Mouse (Mus musculus) heart, postnatal 0 days (tissue): ENCODE measurements at regions not wholly inside any gene's neighbourhood (a gene's known extent, or its start where the extent isn't known, plus 50 kb on each side); places are given as distances from the start of the nearest gene placed in this dataset.

Experiments
- ATAC-seq: fragments of 200-750 bp; cut with Nextera tagmentation; 2 replicates; pipeline ENCODE4 v1.8.0; 2017; ENCODE audit warnings: low read depth, moderate number of reproducible peaks, moderate library complexity; ENCODE audit not compliant: insufficient read depth
- DNase-seq: peaks from one replicate; pipeline ENCODE4 v3.0.0-alpha.2; 2016; ENCODE audit warnings: low spot score
- H3K27ac ChIP-seq: fragments of 300-500 bp; sonication (generic); 2 replicates; pipeline ENCODE4 v1.5.1; 2014; ENCODE audit warnings: low read depth, mild to moderate bottlenecking
- H3K27me3 ChIP-seq: fragments of 300-500 bp; sonication (generic); 2 replicates; pipeline ENCODE4 v1.6.1; 2014; ENCODE audit warnings: low read length, mixed read lengths; ENCODE audit not compliant: control insufficient read depth, insufficient read depth
- H3K36me3 ChIP-seq: fragments of 300-500 bp; sonication (generic); replicated peaks from 2 replicates; pipeline ENCODE4 v1.6.1; 2014; ENCODE audit warnings: low read length, mixed read lengths; ENCODE audit not compliant: control insufficient read depth, insufficient read depth
- H3K4me1 ChIP-seq: fragments of 300-500 bp; sonication (generic); 2 replicates; pipeline ENCODE4 v1.6.1; 2014; ENCODE audit warnings: antibody characterized with exemption; ENCODE audit not compliant: control insufficient read depth, insufficient read depth
- H3K4me2 ChIP-seq: fragments of 300-500 bp; sonication (generic); 2 replicates; pipeline ENCODE4 v1.6.1; 2014; ENCODE audit warnings: low read depth, mild to moderate bottlenecking, low read length, moderate library complexity
- H3K4me3 ChIP-seq: fragments of 300-500 bp; sonication (generic); 2 replicates; pipeline ENCODE4 v1.5.1; 2014; ENCODE audit warnings: low read depth, low read length
- H3K9ac ChIP-seq: fragments of 300-500 bp; sonication (generic); replicated peaks from 2 replicates; pipeline ENCODE4 v1.6.1; 2014; ENCODE audit warnings: low read depth, low read length, mixed read lengths
- H3K9me3 ChIP-seq: fragments of 300-500 bp; sonication (generic); replicated peaks from 2 replicates; pipeline ENCODE4 v1.6.1; 2016; ENCODE audit warnings: low read length; ENCODE audit not compliant: control insufficient read depth
- CTCF ChIP-seq: IDR thresholded peaks from 2 replicates; pipeline ENCODE4 v1.5.1; 2016; ENCODE audit warnings: antibody characterized with exemption, control low read depth, low read depth
- EP300 ChIP-seq: IDR thresholded peaks from 2 replicates; pipeline ENCODE4 v1.6.1; 2016; ENCODE audit warnings: antibody characterized with exemption, low read depth
- WGBS: fragments of 180-500 bp; shearing (Covaris S2); extraction: QIAGEN DNeasy Blood & Tissue Kit; methylation state at CpG from one replicate; pipeline ENCODE4 v1.1.7; 2014; 5-methylcytosine and 5-hydroxymethylcytosine counted together

DNA sequence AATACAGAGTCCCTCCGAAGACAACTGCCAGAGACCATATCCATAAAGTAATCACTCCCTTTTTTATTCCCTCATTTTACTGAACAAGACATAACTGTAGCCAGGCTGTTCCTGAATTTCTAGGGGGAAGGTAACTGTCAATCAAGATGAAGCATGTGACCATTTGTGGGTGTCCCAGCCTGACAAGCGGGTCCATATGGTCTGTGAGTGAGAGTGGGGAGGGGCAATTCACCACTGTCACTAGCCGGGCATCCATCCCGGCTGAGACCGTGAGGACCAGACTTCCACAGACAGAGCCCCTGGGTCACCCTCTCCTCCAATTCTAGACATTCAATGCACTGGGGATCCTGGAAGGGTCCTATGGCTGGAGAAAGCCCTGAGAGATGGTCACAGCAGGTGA is 54.6 kb downstream of the Gm11733 start:
- no peak overlapping the region for H3K27ac ChIP-seq
- TF ChIP-seq CTCF, result no peak
- no peak for TF ChIP-seq EP300
- DNase-seq, result no peak
- no peaks in the 10 kb centered on the region for H3K9me3 ChIP-seq
- H3K27me3 ChIP-seq, result 0 out of 2 replicates have a peak, but pooled peaks cover 4% of the 10 kb centered on the region
- no peak overlapping the region for H3K4me2 ChIP-seq
- H3K9ac ChIP-seq, result no peak overlapping the region
- no peaks in the 10 kb centered on the region for H3K36me3 ChIP-seq
- 78% methylated on average over 5 of the region's 5 CpGs for WGBS
- H3K4me1 ChIP-seq, result peaks cover 14% of the 10 kb centered on the region; the same call in 1 of the 2 replicates
- no peak for ATAC-seq
- no peak overlapping the region for H3K4me3 ChIP-seq

DNA sequence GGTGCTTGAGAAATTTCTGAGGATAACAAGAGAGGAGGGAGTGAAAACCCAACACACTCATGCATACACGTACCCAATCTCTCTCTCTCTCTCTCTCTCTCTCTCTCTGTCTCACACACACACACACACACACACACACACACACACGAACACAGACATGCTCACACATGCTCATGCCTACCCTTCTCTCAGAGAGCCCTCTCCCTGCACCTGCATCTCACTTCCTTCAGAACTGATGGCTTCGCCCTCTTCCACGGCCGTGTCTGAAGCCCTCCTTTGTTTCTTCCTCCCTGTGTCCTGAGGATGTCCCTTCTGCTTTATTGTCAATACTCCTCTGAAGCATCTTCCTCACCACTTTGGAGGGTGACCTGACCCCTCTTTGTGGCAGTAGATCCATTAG is 56.4 kb downstream of the Gm11733 start:
- no peak overlapping the region for H3K27ac ChIP-seq
- H3K4me2 ChIP-seq, result no peak overlapping the region
- H3K4me1 ChIP-seq, result 0 out of 2 replicates have a peak, but pooled peaks cover 3% of the 10 kb centered on the region
- H3K4me3 ChIP-seq, result no peak overlapping the region
- H3K36me3 ChIP-seq, result no peaks in the 10 kb centered on the region
- no peak for ATAC-seq
- H3K27me3 ChIP-seq, result 0 out of 2 replicates have a peak, but pooled peaks cover 4% of the 10 kb centered on the region
- no peak for DNase-seq
- 57% methylated on average over 5 of the region's 5 CpGs for WGBS
- no peak overlapping the region for H3K9ac ChIP-seq
- TF ChIP-seq EP300, result no peak
- TF ChIP-seq CTCF, result no peak
- H3K9me3 ChIP-seq, result no peaks in the 10 kb centered on the region

- ATAC-seq (no peak), DNase-seq (peak; percentile 52)
- Histone ChIP-seq H3K4me3 (no peak overlapping the region), H3K9ac (no peak overlapping the region), H3K4me1 (0 out of 2 replicates have a peak, but pooled peaks cover 3% of the 10 kb centered on the region), H3K27me3 (0 out of 2 replicates have a peak, but pooled peaks cover 4% of the 10 kb centered on the region), H3K9me3 (no peaks in the 10 kb centered on the region), H3K4me2 (no peak overlapping the region), H3K36me3 (no peaks in the 10 kb centered on the region), H3K27ac (no peak overlapping the region)
- 7% methylated on average over 6 of the region's 6 CpGs for WGBS
- TF ChIP-seq EP300 (no peak), CTCF (no peak)
Observed at GRCm38 (mm10) chr11:117541205-117541884, 57.2 kb downstream of the Gm11733 start.

- ATAC-seq (no peak), DNase-seq (no peak)
- WGBS, result 38% methylated on average over 6 of the region's 6 CpGs
- Histone ChIP-seq H3K4me2 (no peak overlapping the region), H3K27ac (no peak overlapping the region), H3K36me3 (no peaks in the 10 kb centered on the region), H3K9me3 (no peaks in the 10 kb centered on the region), H3K27me3 (0 out of 2 replicates have a peak, but pooled peaks cover 4% of the 10 kb centered on the region), H3K9ac (no peak overlapping the region), H3K4me3 (no peak overlapping the region), H3K4me1 (no peaks in the 10 kb centered on the region)
- no peak for TF ChIP-seq CTCF
- TF ChIP-seq EP300, result no peak
Observed at GRCm38 (mm10) chr11:117543191-117543590, 59.0 kb downstream of the Gm11733 start.

DNA sequence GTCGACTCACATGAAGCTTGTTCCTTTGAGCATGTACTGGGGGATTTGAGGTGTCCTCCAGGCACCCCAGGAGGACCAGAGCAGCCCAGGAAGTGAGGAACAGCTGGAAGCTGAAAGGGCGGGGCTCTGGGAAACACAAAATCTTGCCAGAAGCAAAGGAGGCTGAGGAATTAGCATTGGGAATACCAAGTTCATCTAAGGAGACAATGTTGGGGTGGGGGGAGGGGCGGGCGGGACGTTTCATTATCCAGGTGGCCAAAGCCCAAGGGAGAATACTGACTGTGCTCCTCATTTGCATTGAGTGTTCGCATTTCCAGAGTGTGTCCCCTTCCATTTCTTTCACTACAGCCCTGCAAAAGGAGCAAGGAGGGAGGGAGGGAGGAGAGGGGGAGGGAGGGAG is 60.3 kb downstream of the Gm11733 start:
- no peak for DNase-seq

DNA sequence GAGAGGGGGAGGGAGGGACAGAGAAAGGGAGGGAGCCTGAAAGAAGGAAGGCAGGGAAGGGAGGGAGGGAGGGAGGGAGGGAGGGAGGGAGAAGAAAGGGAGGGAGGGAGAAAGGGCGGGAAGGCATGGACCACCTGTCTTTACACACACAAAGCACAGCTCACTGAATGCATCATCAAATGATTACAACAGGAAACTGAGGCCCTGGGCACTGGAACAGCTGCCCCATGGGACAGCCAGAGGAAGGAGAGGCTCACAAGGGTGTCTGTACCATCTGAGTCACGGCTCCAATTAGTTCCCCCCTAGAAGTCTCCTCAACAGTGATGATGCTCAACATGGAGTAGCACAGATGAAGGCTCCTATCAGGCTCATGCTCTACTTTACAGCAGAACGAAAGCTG is 60.8 kb downstream of the Gm11733 start:
- no peak overlapping the region for H3K4me3 ChIP-seq
- no peaks in the 10 kb centered on the region for H3K36me3 ChIP-seq
- no peaks in the 10 kb centered on the region for H3K4me1 ChIP-seq
- H3K9me3 ChIP-seq, result no peaks in the 10 kb centered on the region
- TF ChIP-seq EP300 (no peak), CTCF (no peak)
- H3K4me2 ChIP-seq, result no peak overlapping the region
- no peak overlapping the region for H3K9ac ChIP-seq
- 50% methylated on average over 3 of the region's 3 CpGs for WGBS
- no peak overlapping the region for H3K27ac ChIP-seq
- ATAC-seq (no peak), DNase-seq (no peak)
- 0 out of 2 replicates have a peak, but pooled peaks cover 4% of the 10 kb centered on the region for H3K27me3 ChIP-seq

More for the DNA sequence above, 60.3 kb downstream of the Gm11733 start:
- ATAC-seq, result no peak
- 35% methylated on average over 6 of the region's 6 CpGs for WGBS
- no peaks in the 10 kb centered on the region for H3K36me3 ChIP-seq
- no peak overlapping the region for H3K9ac ChIP-seq
- TF ChIP-seq EP300, result no peak
- H3K9me3 ChIP-seq, result no peaks in the 10 kb centered on the region
- H3K4me1 ChIP-seq, result no peaks in the 10 kb centered on the region
- H3K27ac ChIP-seq, result no peak overlapping the region
- 0 out of 2 replicates have a peak, but pooled peaks cover 4% of the 10 kb centered on the region for H3K27me3 ChIP-seq
- H3K4me2 ChIP-seq, result no peak overlapping the region
- no peak overlapping the region for H3K4me3 ChIP-seq
